Mouse (Mus musculus) spleen, adult 2 months (tissue): Measurements from ENCODE around the gene Slc4a4. TPM values are rescaled to one million over a fixed set of nuclear protein-coding genes. Genes with fewer than 3 reads are reported as not detected.

Experiments
- DNase-seq, 2 experiments: peaks; one replicate each; pipeline versions ENCODE4 v3.0.0 to v3.0.0-alpha.2; 2012 to 2021; ENCODE audit warnings: low spot score in 2 of 2, low read depth in 1 of 2
- H3K27ac ChIP-seq: fragments of 200-500 bp; 2 replicates; pipeline ENCODE4 v1.5.1; 2012; ENCODE audit warnings: low read length, inconsistent platforms; ENCODE audit not compliant: insufficient read depth
- H3K27me3 ChIP-seq: fragments of 200-500 bp; 2 replicates; pipeline ENCODE4 v1.6.1; 2012; ENCODE audit warnings: mild to moderate bottlenecking, moderate library complexity, low read length, inconsistent platforms; ENCODE audit not compliant: control insufficient read depth, insufficient read depth
- H3K36me3 ChIP-seq: fragments of 200-500 bp; 2 replicates; pipeline ENCODE4 v1.6.1; 2012; ENCODE audit warnings: mild to moderate bottlenecking, low read length, inconsistent platforms; ENCODE audit not compliant: control insufficient read depth, insufficient read depth
- H3K4me1 ChIP-seq: fragments of 200-500 bp; 2 replicates; pipeline ENCODE4 v1.6.1; 2011; ENCODE audit warnings: inconsistent platforms; ENCODE audit not compliant: control insufficient read depth, insufficient read depth, insufficient read length
- H3K4me3 ChIP-seq: fragments of 200-500 bp; 2 replicates; pipeline ENCODE4 v1.5.1; 2011; ENCODE audit warnings: mild to moderate bottlenecking, inconsistent platforms; ENCODE audit not compliant: insufficient read depth, insufficient read length; ENCODE audit errors: extremely low read depth
- CTCF ChIP-seq: fragments of 200-500 bp; IDR thresholded peaks from 2 replicates; pipeline ENCODE4 v1.5.1; 2011; ENCODE audit warnings: mild to moderate bottlenecking, inconsistent platforms; ENCODE audit not compliant: insufficient read depth, insufficient read length, insufficient replicate concordance; ENCODE audit errors: extremely low read depth
- POLR2A ChIP-seq: fragments of 200-500 bp; IDR thresholded peaks from 2 replicates; pipeline ENCODE4 v1.6.1; 2011; ENCODE audit warnings: low read depth, low read length, inconsistent platforms
- WGBS: fragments of 180-500 bp; shearing (Covaris S2); methylation state at CpG from one replicate; pipeline ENCODE4 v1.1.7; 2018; 5-methylcytosine and 5-hydroxymethylcytosine counted together
- polyA plus RNA-seq: library from polyadenylated mRNA; depleted of rRNA; stranded (reverse); fragments of >200 nt; gene quantifications from 2 replicates; pipeline ENCODE4 v1.2.3, GENCODE M21; 2012

Slc4a4 gene
- polyA plus RNA-seq, 1 experiment: 0.14 TPM

- Histone ChIP-seq H3K4me3 (no peak overlapping the region), H3K27ac (no peak overlapping the region), H3K27me3 (no peaks in the 10 kb centered on the region), H3K36me3 (no peaks in the 10 kb centered on the region), H3K4me1 (no peaks in the 10 kb centered on the region)
- WGBS: 90% methylated on average over 5 of the region's 5 CpGs
- no peak for DNase-seq
- TF ChIP-seq CTCF (no peak), POLR2A (no peak)
Observed at GRCm38 (mm10) chr5:89052230-89052629, 165.6 kb downstream of the Slc4a4 start.

- Histone ChIP-seq H3K36me3 (no peaks in the 10 kb centered on the region), H3K27me3 (no peaks in the 10 kb centered on the region), H3K4me3 (no peak overlapping the region), H3K4me1 (no peaks in the 10 kb centered on the region), H3K27ac (no peak overlapping the region)
- no peak for DNase-seq
- WGBS: 84% methylated on average over 3 of the region's 3 CpGs
- TF ChIP-seq POLR2A (no peak), CTCF (no peak)
Observed at GRCm38 (mm10) chr5:89055656-89056055, 169.0 kb downstream of the Slc4a4 start.

GRCm38 (mm10) chr5:89056370-89056769 lies 169.8 kb downstream of the Slc4a4 start:
- no peak for DNase-seq
- TF ChIP-seq CTCF (no peak), POLR2A (no peak)
- no peaks in the 10 kb centered on the region for H3K27me3 ChIP-seq
- H3K4me1 ChIP-seq: no peaks in the 10 kb centered on the region
- no peaks in the 10 kb centered on the region for H3K36me3 ChIP-seq
- H3K27ac ChIP-seq: no peak overlapping the region
- WGBS: 87% methylated on average over 2 of the region's 2 CpGs
- H3K4me3 ChIP-seq: no peak overlapping the region

GRCm38 (mm10) chr5:89061097-89061496 lies 174.5 kb downstream of the Slc4a4 start:
- DNase-seq: no peak
- no peaks in the 10 kb centered on the region for H3K4me1 ChIP-seq
- H3K27me3 ChIP-seq: no peaks in the 10 kb centered on the region
- no peak for TF ChIP-seq POLR2A
- TF ChIP-seq CTCF: no peak
- H3K4me3 ChIP-seq: no peak overlapping the region
- H3K27ac ChIP-seq: no peak overlapping the region
- H3K36me3 ChIP-seq: no peaks in the 10 kb centered on the region
- WGBS: 68% methylated on average over 9 of the region's 9 CpGs

GRCm38 (mm10) chr5:89062286-89062685 lies 175.7 kb downstream of the Slc4a4 start:
- no peak for DNase-seq
- Histone ChIP-seq H3K4me3 (no peak overlapping the region), H3K27ac (no peak overlapping the region), H3K36me3 (no peaks in the 10 kb centered on the region), H3K27me3 (no peaks in the 10 kb centered on the region), H3K4me1 (no peaks in the 10 kb centered on the region)
- WGBS: 90% methylated on average over 5 of the region's 5 CpGs
- no peak for TF ChIP-seq POLR2A
- TF ChIP-seq CTCF: no peak

- no peak overlapping the region for H3K27ac ChIP-seq
- no peak for DNase-seq
- H3K36me3 ChIP-seq: no peaks in the 10 kb centered on the region
- 76% methylated on average over 4 of the region's 4 CpGs for WGBS
- TF ChIP-seq CTCF (no peak), POLR2A (no peak)
- no peaks in the 10 kb centered on the region for H3K4me1 ChIP-seq
- no peak overlapping the region for H3K4me3 ChIP-seq
- H3K27me3 ChIP-seq: no peaks in the 10 kb centered on the region
Observed at GRCm38 (mm10) chr5:89067111-89067510, 180.5 kb downstream of the Slc4a4 start.

- no peak for TF ChIP-seq POLR2A
- Histone ChIP-seq H3K4me3 (no peak overlapping the region), H3K36me3 (no peaks in the 10 kb centered on the region), H3K4me1 (no peaks in the 10 kb centered on the region), H3K27ac (no peak overlapping the region), H3K27me3 (no peaks in the 10 kb centered on the region)
- WGBS: 94% methylated on average over 5 of the region's 5 CpGs
- DNase-seq: no peak
Observed at GRCm38 (mm10) chr5:89068072-89068471, 181.5 kb downstream of the Slc4a4 start.
